Mouse (Mus musculus): ENCODE measurements around the gene Gm28102. TPM values are rescaled to one million over a fixed set of nuclear protein-coding genes. Genes with fewer than 3 reads are reported as not detected.

Gm28102 gene
- not detected for total RNA-seq (2023)

GRCm38 (mm10) chrY:88053015-88053414, at the start of gene Gm28102:
Gene Gm28102 (plus strand): TSS chrY:88053315.

Measured in CD8-positive naive resting alpha-beta T cell, adult 57 days (primary cell).